Mouse (Mus musculus) cerebellum, adult 18-20 months (tissue): ENCODE measurements around the gene Gm21095.
"Not testable (repeated sequence)": the region's sequence is repeated elsewhere in the genome, so short reads cannot be mapped to it uniquely, and the experiment has no call there.

Experiments
- DNase-seq, 2 experiments: peaks; one replicate each; pipeline ENCODE4 v3.0.0; 2021

The Gm21095 gene

GRCm38 (mm10) chrY:84096979-84097378 is at the start of gene Gm21095:
TSS of gene Gm21095 (plus strand) at chrY:84097279.
- DNase-seq = not testable (repeated sequence)
